Mouse (Mus musculus) kidney, adult 11 months (tissue): ENCODE data around the gene Pik3r2.

Experiments used
- DNase-seq: peaks from one replicate; pipeline ENCODE4 v3.0.0; 2022

Gene Pik3r2

GRCm38 (mm10) chr8:70800648-70801047 is 24.1 kb upstream of the Pik3r2 start:
- no peak for DNase-seq

- peak; percentile 62 for DNase-seq
Measured at GRCm38 (mm10) chr8:70798281-70798680, 21.8 kb upstream of the Pik3r2 start.

- DNase-seq, result peak; percentile 94
Measured at GRCm38 (mm10) chr8:70797081-70798070, 20.9 kb upstream of the Pik3r2 start.

GRCm38 (mm10) chr8:70796403-70797080 is 20.0 kb upstream of the Pik3r2 start:
- no peak for DNase-seq

GRCm38 (mm10) chr8:70795370-70795769 is 18.9 kb upstream of the Pik3r2 start:
- no peak for DNase-seq

- DNase-seq, result no peak
Measured at GRCm38 (mm10) chr8:70794215-70794614, 17.7 kb upstream of the Pik3r2 start.

- DNase-seq, result peak; percentile 97
Measured at GRCm38 (mm10) chr8:70792700-70793099, 16.2 kb upstream of the Pik3r2 start.

- DNase-seq, result peak; percentile 97
Measured at GRCm38 (mm10) chr8:70791975-70792691, 15.6 kb upstream of the Pik3r2 start.

GRCm38 (mm10) chr8:70791294-70791701 is 14.8 kb upstream of the Pik3r2 start:
- peak; percentile 43 for DNase-seq

- DNase-seq, result no peak
Measured at GRCm38 (mm10) chr8:70790846-70791245, 14.3 kb upstream of the Pik3r2 start.

- DNase-seq, result no peak
Measured at GRCm38 (mm10) chr8:70789046-70789445, 12.5 kb upstream of the Pik3r2 start.

GRCm38 (mm10) chr8:70787941-70788667 is 11.6 kb upstream of the Pik3r2 start:
- DNase-seq, result peak; percentile 43

GRCm38 (mm10) chr8:70787051-70787445 is 10.5 kb upstream of the Pik3r2 start:
- DNase-seq, result no peak

GRCm38 (mm10) chr8:70786291-70787050 is 10.0 kb upstream of the Pik3r2 start:
- DNase-seq, result no peak

GRCm38 (mm10) chr8:70780093-70780492 is 3.6 kb upstream of the Pik3r2 start:
- DNase-seq, result no peak

GRCm38 (mm10) chr8:70775851-70776495 is 540 bp downstream of the Pik3r2 start:
- no peak for DNase-seq

- DNase-seq, result no peak
Measured at GRCm38 (mm10) chr8:70775227-70775626, 1.3 kb downstream of the Pik3r2 start.

- no peak for DNase-seq
Measured at GRCm38 (mm10) chr8:70774740-70775139, 1.8 kb downstream of the Pik3r2 start.

GRCm38 (mm10) chr8:70773833-70774232 is 2.7 kb downstream of the Pik3r2 start:
- peak; percentile 84 for DNase-seq

- DNase-seq, result no peak
Measured at GRCm38 (mm10) chr8:70773410-70773809, 3.1 kb downstream of the Pik3r2 start.

GRCm38 (mm10) chr8:70772890-70773289 is 3.6 kb downstream of the Pik3r2 start:
- no peak for DNase-seq
